Mouse (Mus musculus): Measurements from ENCODE around the gene Cpm. TPM values are rescaled to one million over a fixed set of nuclear protein-coding genes. Genes with fewer than 3 reads are reported as not detected.

Gene Cpm
- polyA plus RNA-seq, 1 experiment = 6.7 TPM

DNA sequence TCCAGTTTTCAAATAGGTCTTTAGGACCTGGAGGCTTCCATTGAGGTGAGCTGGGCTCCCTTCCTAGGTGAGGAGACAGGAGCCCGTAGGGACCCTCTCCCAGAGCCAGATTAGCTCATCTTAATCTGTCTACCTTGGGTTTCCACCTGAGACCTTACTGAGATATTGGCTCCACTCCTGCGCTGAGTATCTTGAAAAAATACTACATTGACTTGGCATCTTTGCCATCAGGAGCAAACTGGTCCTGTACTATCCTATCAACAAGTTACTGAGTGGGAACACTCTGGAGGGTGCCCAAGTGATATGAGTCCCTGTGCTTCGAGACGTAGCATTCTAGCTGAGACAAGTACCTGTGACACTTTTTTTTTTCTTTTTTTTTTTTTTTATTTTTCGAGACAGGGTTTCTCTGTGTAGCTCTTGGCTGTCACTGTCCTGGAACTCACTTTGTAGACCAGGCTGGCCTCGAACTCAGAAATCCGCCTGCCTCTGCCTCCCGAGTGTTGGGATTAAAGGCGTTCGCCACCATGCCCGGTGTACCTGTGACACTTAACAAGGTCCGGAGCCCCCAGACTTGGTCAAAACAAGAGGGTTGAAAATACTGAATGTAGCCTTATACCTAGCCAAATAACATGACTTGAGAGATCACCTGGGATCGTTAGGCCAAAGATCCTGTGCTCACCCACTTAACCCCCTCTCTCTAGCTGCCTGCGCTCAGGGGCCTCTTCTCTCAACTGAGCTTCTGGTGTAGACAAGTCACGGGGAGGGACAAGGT lies 13.4 kb downstream of the Cpm start:
- Histone ChIP-seq H3K9me3 (replicated peaks; ENCODE audit: control insufficient read depth, insufficient read depth, low read length, poor library complexity, severe bottlenecking) (no peaks in the 10 kb centered on the region), H3K27me3 (ENCODE audit: control insufficient read depth, insufficient read depth, low read length, poor library complexity, severe bottlenecking) (no peaks in the 10 kb centered on the region), H3K9ac (ENCODE audit: low read depth, poor library complexity, severe bottlenecking) (no peak overlapping the region), H3K36me3 (ENCODE audit: control insufficient read depth, insufficient read depth, low read length, poor library complexity, severe bottlenecking) (no peaks in the 10 kb centered on the region), H3K4me3 (ENCODE audit: low read depth, low read length) (no peak overlapping the region), H3K4me1 (ENCODE audit: control insufficient read depth, insufficient read depth, low read length) (no peaks in the 10 kb centered on the region), H3K27ac (ENCODE audit: insufficient read depth, low read length) (no peak overlapping the region)
- TF ChIP-seq POLR2A (IDR thresholded peaks at IDR 0.05; ENCODE audit: insufficient read depth, low read length) = no peak
- TF ChIP-seq EP300 (IDR thresholded peaks at IDR 0.05; ENCODE audit: insufficient read depth, low read depth, low read length) = no peak
- no peak for TF ChIP-seq CTCF (IDR thresholded peaks at IDR 0.05; ENCODE audit: low read depth, low read length)

DNA sequence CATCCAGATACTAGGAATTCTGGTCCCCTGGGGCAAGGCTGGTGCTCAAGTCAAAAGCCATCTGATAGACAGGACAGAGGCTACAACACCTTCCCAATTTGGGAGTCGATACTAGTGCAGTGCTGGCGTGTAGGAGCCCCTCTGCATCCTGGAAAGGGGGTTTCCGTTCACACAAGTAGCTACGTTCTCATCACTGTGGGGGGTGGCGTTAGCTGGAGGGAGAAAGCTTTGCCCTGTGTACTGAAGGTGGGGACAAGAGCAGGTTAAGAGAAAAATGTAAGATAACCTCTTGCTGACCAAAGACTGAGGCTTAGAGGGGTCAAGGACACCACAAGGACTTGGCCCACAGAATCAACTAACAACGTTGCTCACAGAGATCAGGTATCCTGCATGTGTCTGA lies 14.0 kb downstream of the Cpm start:
- TF ChIP-seq POLR2A (IDR thresholded peaks at IDR 0.05; ENCODE audit: insufficient read depth, low read length) (no peak), CTCF (IDR thresholded peaks at IDR 0.05; ENCODE audit: low read depth, low read length) (no peak), EP300 (IDR thresholded peaks at IDR 0.05; ENCODE audit: insufficient read depth, low read depth, low read length) (no peak)
- no peaks in the 10 kb centered on the region for H3K27me3 ChIP-seq (ENCODE audit: control insufficient read depth, insufficient read depth, low read length, poor library complexity, severe bottlenecking)
- no peak overlapping the region for H3K27ac ChIP-seq (ENCODE audit: insufficient read depth, low read length)
- H3K36me3 ChIP-seq (ENCODE audit: control insufficient read depth, insufficient read depth, low read length, poor library complexity, severe bottlenecking) = no peaks in the 10 kb centered on the region
- no peaks in the 10 kb centered on the region for H3K9me3 ChIP-seq (replicated peaks; ENCODE audit: control insufficient read depth, insufficient read depth, low read length, poor library complexity, severe bottlenecking)
- no peaks in the 10 kb centered on the region for H3K4me1 ChIP-seq (ENCODE audit: control insufficient read depth, insufficient read depth, low read length)
- no peak overlapping the region for H3K4me3 ChIP-seq (ENCODE audit: low read depth, low read length)
- H3K9ac ChIP-seq (ENCODE audit: low read depth, poor library complexity, severe bottlenecking) = no peak overlapping the region

DNA sequence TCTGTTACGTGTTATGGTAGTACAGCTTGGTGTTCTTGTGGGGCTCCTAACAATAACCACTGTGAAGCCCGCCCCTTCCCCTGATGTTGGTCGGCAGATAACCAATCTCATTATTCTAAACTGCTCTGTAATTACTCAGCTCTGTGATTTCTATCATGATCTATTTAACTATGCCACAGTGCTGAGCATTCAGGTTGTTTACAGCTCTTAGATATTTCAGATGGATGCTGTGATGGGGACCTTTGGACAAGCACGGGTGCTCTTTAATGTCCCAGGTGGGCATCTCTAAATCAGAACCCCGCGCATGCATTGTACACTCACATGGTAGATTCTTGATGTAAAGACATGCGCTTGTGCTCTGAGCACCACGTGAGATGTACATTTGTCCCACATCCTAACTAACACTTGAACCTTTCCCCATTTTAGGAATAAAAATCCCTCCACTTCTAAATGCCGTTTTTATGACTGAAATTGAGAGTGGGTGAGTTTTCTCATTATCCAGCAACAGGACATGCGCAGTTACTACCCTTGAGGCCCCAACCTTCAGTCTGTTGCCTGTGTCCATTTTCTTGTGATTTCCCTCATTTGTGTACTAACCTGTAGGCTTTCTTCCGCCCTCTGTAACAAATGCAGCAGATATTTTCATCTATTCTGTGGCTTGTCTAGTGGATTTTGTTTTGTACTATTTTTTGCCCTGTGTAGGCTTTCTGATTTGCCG lies 14.6 kb downstream of the Cpm start:
- TF ChIP-seq CTCF (IDR thresholded peaks at IDR 0.05; ENCODE audit: low read depth, low read length) (no peak), POLR2A (IDR thresholded peaks at IDR 0.05; ENCODE audit: insufficient read depth, low read length) (no peak), EP300 (IDR thresholded peaks at IDR 0.05; ENCODE audit: insufficient read depth, low read depth, low read length) (no peak)
- Histone ChIP-seq H3K27ac (ENCODE audit: insufficient read depth, low read length) (no peak overlapping the region), H3K9me3 (replicated peaks; ENCODE audit: control insufficient read depth, insufficient read depth, low read length, poor library complexity, severe bottlenecking) (no peaks in the 10 kb centered on the region), H3K4me1 (ENCODE audit: control insufficient read depth, insufficient read depth, low read length) (no peaks in the 10 kb centered on the region), H3K27me3 (ENCODE audit: control insufficient read depth, insufficient read depth, low read length, poor library complexity, severe bottlenecking) (no peaks in the 10 kb centered on the region), H3K4me3 (ENCODE audit: low read depth, low read length) (no peak overlapping the region), H3K36me3 (ENCODE audit: control insufficient read depth, insufficient read depth, low read length, poor library complexity, severe bottlenecking) (no peaks in the 10 kb centered on the region), H3K9ac (ENCODE audit: low read depth, poor library complexity, severe bottlenecking) (no peak overlapping the region)

DNA sequence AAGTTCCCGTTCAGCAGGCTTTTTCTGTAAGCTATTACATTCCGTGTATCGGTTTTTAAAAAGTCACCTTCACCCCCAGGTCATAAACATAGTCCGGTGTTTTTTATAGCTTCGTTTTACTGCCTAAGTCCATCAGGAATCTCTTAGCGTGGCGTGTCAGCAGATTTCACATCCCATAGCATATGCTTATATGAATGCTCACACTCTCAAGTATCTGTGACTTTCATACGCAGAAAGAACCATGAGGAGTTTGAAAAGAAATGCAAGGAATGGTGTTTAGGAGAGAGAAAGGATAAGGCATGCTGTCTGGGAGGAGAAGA lies 15.1 kb downstream of the Cpm start:
- Histone ChIP-seq H3K4me1 (ENCODE audit: control insufficient read depth, insufficient read depth, low read length) (no peaks in the 10 kb centered on the region), H3K27ac (ENCODE audit: insufficient read depth, low read length) (no peak overlapping the region)

DNA sequence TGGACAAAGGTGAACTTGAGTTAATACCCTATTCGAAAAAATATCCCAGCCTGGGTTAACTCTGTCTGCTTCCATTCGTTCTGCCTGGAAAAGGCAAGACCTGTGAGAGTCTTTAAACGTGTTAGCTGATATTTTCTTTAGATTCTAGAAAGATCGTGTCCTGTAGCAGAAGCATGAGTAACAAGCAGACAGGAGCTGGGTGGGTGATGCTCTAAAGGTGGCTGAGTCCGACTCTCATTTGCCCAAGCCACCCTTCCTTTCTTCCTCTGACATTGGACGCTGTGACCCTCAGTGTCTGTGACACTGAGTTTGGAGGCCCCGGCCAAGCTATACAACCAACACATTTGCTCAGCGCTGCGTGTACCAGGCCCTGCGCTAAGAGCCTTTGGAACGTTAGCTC lies 15.5 kb downstream of the Cpm start:
- H3K4me1 ChIP-seq (ENCODE audit: control insufficient read depth, insufficient read depth, low read length) = no peaks in the 10 kb centered on the region
- H3K4me3 ChIP-seq (ENCODE audit: low read depth, low read length) = no peak overlapping the region
- no peaks in the 10 kb centered on the region for H3K36me3 ChIP-seq (ENCODE audit: control insufficient read depth, insufficient read depth, low read length, poor library complexity, severe bottlenecking)
- TF ChIP-seq EP300 (IDR thresholded peaks at IDR 0.05; ENCODE audit: insufficient read depth, low read depth, low read length) (no peak), POLR2A (IDR thresholded peaks at IDR 0.05; ENCODE audit: insufficient read depth, low read length) (no peak), CTCF (IDR thresholded peaks at IDR 0.05; ENCODE audit: low read depth, low read length) (no peak)
- H3K27ac ChIP-seq (ENCODE audit: insufficient read depth, low read length) = no peak overlapping the region
- H3K9me3 ChIP-seq (replicated peaks; ENCODE audit: control insufficient read depth, insufficient read depth, low read length, poor library complexity, severe bottlenecking) = no peaks in the 10 kb centered on the region
- no peaks in the 10 kb centered on the region for H3K27me3 ChIP-seq (ENCODE audit: control insufficient read depth, insufficient read depth, low read length, poor library complexity, severe bottlenecking)
- H3K9ac ChIP-seq (ENCODE audit: low read depth, poor library complexity, severe bottlenecking) = no peak overlapping the region

More for the DNA sequence above, 15.1 kb downstream of the Cpm start:
- no peak for TF ChIP-seq CTCF (IDR thresholded peaks at IDR 0.05; ENCODE audit: low read depth, low read length)
- TF ChIP-seq EP300 (IDR thresholded peaks at IDR 0.05; ENCODE audit: insufficient read depth, low read depth, low read length) = no peak
- TF ChIP-seq POLR2A (IDR thresholded peaks at IDR 0.05; ENCODE audit: insufficient read depth, low read length) = no peak
- Histone ChIP-seq H3K9me3 (replicated peaks; ENCODE audit: control insufficient read depth, insufficient read depth, low read length, poor library complexity, severe bottlenecking) (no peaks in the 10 kb centered on the region), H3K36me3 (ENCODE audit: control insufficient read depth, insufficient read depth, low read length, poor library complexity, severe bottlenecking) (no peaks in the 10 kb centered on the region), H3K9ac (ENCODE audit: low read depth, poor library complexity, severe bottlenecking) (no peak overlapping the region), H3K27me3 (ENCODE audit: control insufficient read depth, insufficient read depth, low read length, poor library complexity, severe bottlenecking) (no peaks in the 10 kb centered on the region), H3K4me3 (ENCODE audit: low read depth, low read length) (no peak overlapping the region)

DNA sequence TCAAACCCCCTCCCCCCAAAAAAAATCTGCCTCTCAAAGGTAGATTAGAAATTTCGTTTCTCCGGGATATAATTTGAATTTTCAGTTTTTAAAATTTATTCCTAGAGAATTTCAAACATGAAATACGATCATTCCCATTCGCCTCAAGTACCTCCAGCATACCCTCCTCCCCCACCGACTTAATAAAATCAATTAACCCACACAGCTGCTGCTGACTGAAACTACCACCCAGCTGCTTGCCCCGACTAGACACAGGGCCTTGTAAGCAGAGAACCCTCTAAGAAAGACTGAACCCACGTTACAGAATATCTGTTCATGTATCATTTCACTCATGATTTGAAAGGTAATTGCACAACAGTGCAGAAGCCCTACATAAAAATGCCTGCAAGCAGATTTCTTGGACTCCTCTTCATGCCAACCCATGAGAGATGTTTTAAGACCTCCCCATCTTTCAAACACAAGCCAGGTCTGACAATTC lies 16.2 kb downstream of the Cpm start:
- H3K9ac ChIP-seq (ENCODE audit: low read depth, poor library complexity, severe bottlenecking) = no peak overlapping the region
- no peaks in the 10 kb centered on the region for H3K9me3 ChIP-seq (replicated peaks; ENCODE audit: control insufficient read depth, insufficient read depth, low read length, poor library complexity, severe bottlenecking)
- no peaks in the 10 kb centered on the region for H3K4me1 ChIP-seq (ENCODE audit: control insufficient read depth, insufficient read depth, low read length)
- H3K27me3 ChIP-seq (ENCODE audit: control insufficient read depth, insufficient read depth, low read length, poor library complexity, severe bottlenecking) = no peaks in the 10 kb centered on the region
- TF ChIP-seq POLR2A (IDR thresholded peaks at IDR 0.05; ENCODE audit: insufficient read depth, low read length) (no peak), CTCF (IDR thresholded peaks at IDR 0.05; ENCODE audit: low read depth, low read length) (no peak), EP300 (IDR thresholded peaks at IDR 0.05; ENCODE audit: insufficient read depth, low read depth, low read length) (no peak)
- no peaks in the 10 kb centered on the region for H3K36me3 ChIP-seq (ENCODE audit: control insufficient read depth, insufficient read depth, low read length, poor library complexity, severe bottlenecking)
- no peak overlapping the region for H3K27ac ChIP-seq (ENCODE audit: insufficient read depth, low read length)
- H3K4me3 ChIP-seq (ENCODE audit: low read depth, low read length) = no peak overlapping the region

All from ES-Bruce4 (cell line).